Mouse (Mus musculus) testis, postnatal 14 days (tissue): Measurements from ENCODE around the gene Abcc4.

Experiments used
- DNase-seq: peaks from one replicate; pipeline ENCODE4 v3.0.0; 2021; ENCODE audit warnings: low spot score

Gene Abcc4

GRCm38 (mm10) chr14:118506591-118507146 lies 199.3 kb downstream of the Abcc4 start:
- no peak for DNase-seq

- DNase-seq = no peak
These were observed 209.3 kb downstream of the Abcc4 start for GRCm38 (mm10) chr14:118496767-118497166.

- DNase-seq = no peak
These were observed 210.6 kb downstream of the Abcc4 start for GRCm38 (mm10) chr14:118495458-118495857.

GRCm38 (mm10) chr14:118491708-118492107 lies 214.3 kb downstream of the Abcc4 start:
- no peak for DNase-seq

GRCm38 (mm10) chr14:118491300-118491699 lies 214.7 kb downstream of the Abcc4 start:
- no peak for DNase-seq

GRCm38 (mm10) chr14:118490525-118490924 lies 215.5 kb downstream of the Abcc4 start:
- no peak for DNase-seq

- no peak for DNase-seq
These were observed 219.7 kb downstream of the Abcc4 start for GRCm38 (mm10) chr14:118486349-118486748.

GRCm38 (mm10) chr14:118485646-118486045 lies 220.4 kb downstream of the Abcc4 start:
- no peak for DNase-seq

- no peak for DNase-seq
These were observed 223.7 kb downstream of the Abcc4 start for GRCm38 (mm10) chr14:118482320-118482719.

GRCm38 (mm10) chr14:118481779-118482178 lies 224.2 kb downstream of the Abcc4 start:
- DNase-seq = no peak

- DNase-seq = no peak
These were observed 229.7 kb downstream of the Abcc4 start for GRCm38 (mm10) chr14:118476329-118476728.

- no peak for DNase-seq
These were observed 230.9 kb downstream of the Abcc4 start for GRCm38 (mm10) chr14:118475100-118475454.

- no peak for DNase-seq
These were observed 231.6 kb downstream of the Abcc4 start for GRCm38 (mm10) chr14:118474226-118475099.

GRCm38 (mm10) chr14:118473831-118474193 lies 232.2 kb downstream of the Abcc4 start:
- DNase-seq = peak; percentile 9

- DNase-seq = no peak
These were observed 232.7 kb downstream of the Abcc4 start for GRCm38 (mm10) chr14:118473188-118473830.

GRCm38 (mm10) chr14:118465331-118465730 lies 240.7 kb downstream of the Abcc4 start:
- no peak for DNase-seq

- DNase-seq = no peak
These were observed 241.6 kb downstream of the Abcc4 start for GRCm38 (mm10) chr14:118464401-118464800.

GRCm38 (mm10) chr14:118452572-118452971 lies 253.4 kb downstream of the Abcc4 start:
- DNase-seq = no peak

GRCm38 (mm10) chr14:118440155-118440554 lies 265.9 kb downstream of the Abcc4 start:
- DNase-seq = no peak

- no peak for DNase-seq
These were observed 268.7 kb downstream of the Abcc4 start for GRCm38 (mm10) chr14:118437156-118437931.

- peak; percentile 8 for DNase-seq
These were observed 269.2 kb downstream of the Abcc4 start for GRCm38 (mm10) chr14:118436791-118437155.

GRCm38 (mm10) chr14:118435676-118436330 lies 270.2 kb downstream of the Abcc4 start:
- no peak for DNase-seq
